Mouse (Mus musculus) olfactory bulb, adult 2 months (tissue): ENCODE results near the gene Ano3.

Experiments
- CTCF ChIP-seq: fragments of 200-500 bp; IDR thresholded peaks from 2 replicates; pipeline ENCODE4 v1.5.1; 2012; ENCODE audit warnings: low read depth, mild to moderate bottlenecking, low read length, moderate library complexity; ENCODE audit not compliant: insufficient read depth
- POLR2A ChIP-seq: fragments of 200-500 bp; IDR thresholded peaks from 2 replicates; pipeline ENCODE4 v1.6.1; 2012; ENCODE audit warnings: mild to moderate bottlenecking, low read depth, low read length, moderate library complexity; ENCODE audit not compliant: insufficient read depth

GRCm38 (mm10) chr2:110757556-110757955, 193.2 kb downstream of the Ano3 start:
- no peak for TF ChIP-seq CTCF
- TF ChIP-seq POLR2A = no peak
